10 mouse cellular contexts compared by ENCODE assay signal in the genomic region with DNA sequence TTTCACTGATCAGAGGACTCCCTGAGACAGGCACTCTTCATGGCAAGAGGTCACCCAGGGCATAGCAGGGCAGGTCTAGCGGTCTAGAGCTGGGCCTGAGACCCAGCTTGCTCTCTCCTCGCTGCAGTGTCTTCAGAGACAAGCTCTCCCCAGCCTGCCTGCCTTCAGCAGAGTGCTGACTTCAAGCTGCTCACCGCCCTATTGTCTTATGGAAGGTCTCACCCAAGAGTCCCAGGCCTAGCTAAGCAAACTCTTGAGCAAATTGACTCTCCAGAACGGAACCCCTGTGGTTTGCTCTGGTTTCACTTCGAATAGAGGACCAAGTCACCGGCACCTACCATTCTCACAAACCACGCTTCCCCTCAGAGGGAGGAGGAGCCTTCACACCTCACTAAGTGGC.
DNase-seq lines count a peak whose midpoint lies in the region; ATAC-seq and TF ChIP-seq lines count a peak whose summit lies in the region.
"Had no signal": no experiment of that assay in that cellular context is flagged by ENCODE, and none has a peak within 500 bp of the region (broad histone marks: within the 10 kb centered on the region; RNA-seq: fewer than 3 reads in every experiment).

No protein-coding gene starts in this region.

- H3K4me3 ChIP-seq in forebrain, embryonic 10.5 days = no peak overlapping the region
- no peak overlapping the region for H3K4me3 ChIP-seq in forebrain, embryonic 13.5 days
- no peak overlapping the region for H3K4me3 ChIP-seq in thymus, adult 2 months (ENCODE audit: control insufficient read depth, insufficient read depth, low read length)
- H3K4me3 ChIP-seq in limb, embryonic 14.5 days (replicated peaks; ENCODE audit: low read length) = no peak overlapping the region
- H3K4me3 ChIP-seq: erythroblast, embryonic 14.5 days; hindbrain, embryonic 13.5 days had no signal

- TF ChIP-seq POLR2A in thymus, adult 2 months (IDR thresholded peaks at IDR 0.05; ENCODE audit: control insufficient read depth, extremely low read depth, insufficient read depth, low read length, poor library complexity) = no peak
- no peak for TF ChIP-seq POLR2A in limb, embryonic 14.5 days (IDR thresholded peaks at IDR 0.05; ENCODE audit: borderline replicate concordance, extremely low read depth, insufficient read depth, insufficient read length)

- H3K9me3 ChIP-seq in forebrain, embryonic 10.5 days = no peaks in the 10 kb centered on the region
- H3K9me3 ChIP-seq in forebrain, embryonic 13.5 days (replicated peaks) = no peaks in the 10 kb centered on the region
- H3K9me3 ChIP-seq in limb, embryonic 14.5 days (ENCODE audit: control insufficient read depth, low read length) = no peaks in the 10 kb centered on the region
- H3K9me3 ChIP-seq: hindbrain, embryonic 13.5 days had no signal

- H3K4me1 ChIP-seq in forebrain, embryonic 10.5 days = peaks cover 52% of the 10 kb centered on the region
- H3K4me1 ChIP-seq in forebrain, embryonic 13.5 days = peaks cover 48% of the 10 kb centered on the region
- peaks cover 20% of the 10 kb centered on the region for H3K4me1 ChIP-seq in thymus, adult 2 months (replicated peaks; ENCODE audit: control insufficient read depth, insufficient read depth, low read length)
- peaks cover 56% of the 10 kb centered on the region for H3K4me1 ChIP-seq in limb, embryonic 14.5 days (ENCODE audit: control insufficient read depth, insufficient read depth, low read length)

- WGBS in forebrain, embryonic 10.5 days = 56% methylated on average over 7 of the region's 7 CpGs
- 59% methylated on average over 7 of the region's 7 CpGs for WGBS in forebrain, embryonic 13.5 days
- WGBS in thymus, adult 2 months = 23% methylated on average over 7 of the region's 7 CpGs
- WGBS in limb, embryonic 14.5 days = 34% methylated on average over 7 of the region's 7 CpGs

- no peak for DNase-seq in forebrain, embryonic 10.5 days (ENCODE audit: extremely low spot score, low spot score)
- peak; percentile 33 for DNase-seq in thymus, adult 2 months
- DNase-seq in thymus, postnatal 14 days = no peak
- no peak for DNase-seq in limb, embryonic 14.5 days (ENCODE audit: low spot score)
- DNase-seq in thymus, postnatal 25 days = peak; percentile 39
- DNase-seq in adrenal gland, postnatal 14 days = no peak

- no peak for ATAC-seq in forebrain, embryonic 13.5 days
- ATAC-seq in limb, embryonic 14.5 days (ENCODE audit: low FRiP score, low read depth) = no peak
- no peak for ATAC-seq in frontal cortex, adult (ENCODE audit: low TSS enrichment)

- H3K27ac ChIP-seq in forebrain, embryonic 10.5 days = peak overlapping the region; percentile 60; the same call in 1 of the 2 replicates
- no peak overlapping the region for H3K27ac ChIP-seq in forebrain, embryonic 13.5 days
- H3K27ac ChIP-seq in thymus, adult 2 months (ENCODE audit: control insufficient read depth, insufficient read depth, low read length) = 0 out of 2 replicates have a peak overlapping the region, but pooled peaks have one; percentile 40
- H3K27ac ChIP-seq in limb, embryonic 14.5 days (replicated peaks; ENCODE audit: low read depth, low read length) = peak overlapping the region; percentile 55; the same call in 1 of the 2 replicates
- H3K27ac ChIP-seq: hindbrain, embryonic 13.5 days had no signal

- no peak overlapping the region for H3K4me2 ChIP-seq in forebrain, embryonic 13.5 days
- H3K4me2 ChIP-seq in limb, embryonic 14.5 days (replicated peaks; ENCODE audit: low read depth, low read length, severe bottlenecking) = no peak overlapping the region; the same call in 1 of the 2 replicates
- H3K4me2 ChIP-seq: hindbrain, embryonic 13.5 days had no signal

- H3K36me3 ChIP-seq in forebrain, embryonic 10.5 days (replicated peaks) = no peaks in the 10 kb centered on the region
- no peaks in the 10 kb centered on the region for H3K36me3 ChIP-seq in forebrain, embryonic 13.5 days (ENCODE audit: poor library complexity, severe bottlenecking)
- H3K36me3 ChIP-seq in thymus, adult 2 months (ENCODE audit: control insufficient read depth, insufficient read depth, low read length) = no peaks in the 10 kb centered on the region
- no peaks in the 10 kb centered on the region for H3K36me3 ChIP-seq in limb, embryonic 14.5 days (ENCODE audit: control insufficient read depth, insufficient read depth, low read length)
- H3K36me3 ChIP-seq: hindbrain, embryonic 13.5 days had no signal

- H3K9ac ChIP-seq in forebrain, embryonic 13.5 days = no peak overlapping the region
- H3K9ac ChIP-seq in limb, embryonic 14.5 days (ENCODE audit: low read depth, low read length, severe bottlenecking) = peak overlapping the region; percentile 28; the same call in 1 of the 2 replicates
- H3K9ac ChIP-seq: hindbrain, embryonic 13.5 days had no signal

- no peaks in the 10 kb centered on the region for H3K27me3 ChIP-seq in forebrain, embryonic 10.5 days (ENCODE audit: poor library complexity, severe bottlenecking)
- H3K27me3 ChIP-seq in forebrain, embryonic 13.5 days = no peaks in the 10 kb centered on the region
- no peaks in the 10 kb centered on the region for H3K27me3 ChIP-seq in thymus, adult 2 months (ENCODE audit: control insufficient read depth, insufficient read depth, low read length)
- no peaks in the 10 kb centered on the region for H3K27me3 ChIP-seq in limb, embryonic 14.5 days (ENCODE audit: control insufficient read depth, insufficient read depth, low read length)
- H3K27me3 ChIP-seq: hindbrain, embryonic 13.5 days had no signal

- 0 out of 2 replicates have a peak, but pooled peaks have one; percentile 10 for TF ChIP-seq CTCF in thymus, adult 2 months (IDR thresholded peaks at IDR 0.05; ENCODE audit: borderline replicate concordance, control insufficient read depth, extremely low read depth, insufficient read depth, low read length, poor library complexity)

Comparison
In these comparisons a context has a peak if more than half of its experiments do, and no peak if none do; other contexts are left out.
1. DNase-seq: peak in thymus, adult 2 months (single experiment) and thymus, postnatal 25 days (single experiment); none in forebrain, embryonic 10.5 days (single experiment), thymus, postnatal 14 days (single experiment), limb, embryonic 14.5 days (single experiment) and adrenal gland, postnatal 14 days (single experiment).